Mouse (Mus musculus) megakaryocyte, embryonic 14.5 days (primary cell): ENCODE data around the gene Pitpnm3. TPM values are rescaled to one million over a fixed set of nuclear protein-coding genes. Genes with fewer than 3 reads are reported as not detected.

Experiments
- H3K27me3 ChIP-seq: replicated peaks from 2 replicates; pipeline ENCODE3; 2012; ENCODE audit warnings: inconsistent platforms
- H3K36me3 ChIP-seq: replicated peaks from 2 replicates; pipeline ENCODE3; 2012; ENCODE audit warnings: low read length, inconsistent platforms, mixed read lengths
- H3K4me1 ChIP-seq: 2 replicates; pipeline ENCODE4 v1.6.1; 2012; ENCODE audit warnings: inconsistent platforms
- H3K4me3 ChIP-seq: replicated peaks from 2 replicates; pipeline ENCODE3; 2012; ENCODE audit warnings: moderate library complexity, mild to moderate bottlenecking, inconsistent platforms
- H3K9me3 ChIP-seq: 2 replicates; pipeline ENCODE4 v1.6.1; 2012; ENCODE audit warnings: inconsistent platforms
- FLI1 ChIP-seq: IDR thresholded peaks from 2 replicates; pipeline ENCODE4 v1.6.1; 2012; ENCODE audit warnings: low read length, inconsistent platforms, mixed read lengths
- GATA1 ChIP-seq: IDR thresholded peaks from 3 replicates; pipeline ENCODE4 v1.6.1; 2012; ENCODE audit warnings: mixed read lengths, low read length, inconsistent platforms, borderline replicate concordance
- polyA plus RNA-seq: library from polyadenylated mRNA; stranded (reverse); fragments of >175 nt; gene quantifications from 2 replicates; pipeline ENCODE4 v1.2.3, GENCODE M21; 2012; ENCODE audit warnings: low replicate concordance; ENCODE audit not compliant: insufficient read depth

Gene Pitpnm3
- polyA plus RNA-seq, 1 experiment, result 0.07 TPM

GRCm38 (mm10) chr11:72041768-72042607 is 93.6 kb downstream of the Pitpnm3 start, which contains the start of gene Pimreg:
Gene Pimreg, plus strand, starts transcription at chr11:72042032.
- TF ChIP-seq GATA1 (no peak), FLI1 (no peak)
- Histone ChIP-seq H3K4me3 (peak within 1 kb of the TSS; percentile 98), H3K36me3 (peaks cover 32% of the 10 kb centered on the region), H3K4me1 (peaks cover 73% of the 10 kb centered on the region), H3K27me3 (peaks cover 12% of the 10 kb centered on the region), H3K9me3 (no peaks in the 10 kb centered on the region)

DNA sequence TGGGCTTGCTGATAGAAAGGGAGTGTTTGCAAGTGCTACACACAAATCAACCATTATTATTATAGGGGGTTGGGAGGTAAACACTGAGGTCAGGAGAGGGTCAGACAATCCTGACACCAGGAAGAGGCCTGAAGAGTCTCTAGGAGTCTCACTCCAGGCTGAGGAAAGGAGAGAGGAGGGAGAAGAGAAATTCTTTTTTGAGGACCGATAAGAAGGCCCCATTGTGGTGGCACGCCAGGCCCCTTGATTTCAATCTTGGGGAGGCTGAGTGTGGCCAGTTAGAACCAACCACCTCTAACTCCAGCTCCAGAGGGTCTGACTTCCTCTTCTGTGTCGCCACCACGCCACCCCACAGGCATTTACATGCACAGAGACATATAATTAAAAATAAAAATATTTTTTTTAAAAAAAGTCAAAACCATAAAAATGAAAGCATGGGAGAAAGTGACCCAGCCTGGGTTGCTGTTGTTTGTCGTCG is 94.2 kb downstream of the Pitpnm3 start:
- Histone ChIP-seq H3K4me3 (peak overlapping the region; percentile 98), H3K36me3 (peaks cover 25% of the 10 kb centered on the region), H3K27me3 (peaks cover 16% of the 10 kb centered on the region), H3K9me3 (no peaks in the 10 kb centered on the region), H3K4me1 (peaks cover 71% of the 10 kb centered on the region)
- TF ChIP-seq FLI1, result no peak
- no peak for TF ChIP-seq GATA1

GRCm38 (mm10) chr11:72039599-72040386 is 95.8 kb downstream of the Pitpnm3 start:
- Histone ChIP-seq H3K36me3 (peaks cover 10% of the 10 kb centered on the region), H3K4me1 (peaks cover 58% of the 10 kb centered on the region), H3K4me3 (no peak overlapping the region), H3K27me3 (peaks cover 19% of the 10 kb centered on the region), H3K9me3 (no peaks in the 10 kb centered on the region)
- TF ChIP-seq GATA1, result no peak
- no peak for TF ChIP-seq FLI1

GRCm38 (mm10) chr11:72037996-72038395 is 97.6 kb downstream of the Pitpnm3 start:
- Histone ChIP-seq H3K9me3 (no peaks in the 10 kb centered on the region), H3K27me3 (peaks cover 27% of the 10 kb centered on the region), H3K4me1 (peaks cover 40% of the 10 kb centered on the region), H3K36me3 (no peaks in the 10 kb centered on the region), H3K4me3 (no peak overlapping the region)
- TF ChIP-seq FLI1 (no peak), GATA1 (no peak)

DNA sequence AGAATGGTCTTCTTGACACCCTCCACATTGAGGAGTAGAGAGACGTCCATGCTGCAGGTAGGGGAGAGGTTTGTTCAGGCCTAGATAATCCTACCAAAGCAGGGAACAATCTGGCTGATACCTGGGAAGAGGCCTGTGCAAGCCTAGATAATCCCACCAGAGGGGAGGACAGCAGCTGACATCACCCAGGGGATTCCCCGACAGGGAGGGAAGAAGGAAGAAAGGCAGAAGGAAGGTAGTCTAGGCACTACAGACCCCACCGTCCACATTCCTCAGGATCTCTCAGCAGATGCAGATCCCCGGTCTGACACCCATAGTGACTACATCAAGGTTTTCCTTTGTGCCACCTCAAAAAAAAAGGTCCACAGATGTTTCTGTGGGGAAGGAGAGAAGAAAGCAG is 98.2 kb downstream of the Pitpnm3 start, which contains the start of gene Aipl1:
Aipl1 (minus strand) TSS at position 101 of the 400 bp plus-strand sequence.
- no peak for TF ChIP-seq GATA1

DNA sequence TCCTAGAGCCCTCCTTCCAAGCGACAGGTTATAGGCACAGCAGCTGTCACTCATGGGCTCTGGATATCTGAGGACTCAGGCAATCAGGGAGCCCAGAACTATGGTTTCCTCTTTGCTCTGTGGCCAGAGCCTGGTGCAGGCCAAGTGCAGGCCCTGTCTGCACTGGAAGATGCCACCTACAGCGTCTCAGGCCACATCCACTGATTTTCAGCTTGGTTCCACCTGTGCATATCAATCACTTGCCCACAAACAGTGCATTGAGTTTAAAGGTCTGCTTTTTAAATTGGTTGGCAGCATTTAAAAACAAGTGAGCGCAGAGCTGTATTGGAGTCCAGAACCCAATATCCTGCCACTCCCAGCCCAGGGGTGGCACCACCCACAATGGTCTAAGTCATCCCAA is 103.0 kb downstream of the Pitpnm3 start:
- peaks cover 13% of the 10 kb centered on the region for H3K4me1 ChIP-seq
- no peak for TF ChIP-seq GATA1
- no peak for TF ChIP-seq FLI1
- H3K4me3 ChIP-seq, result no peak overlapping the region
- no peaks in the 10 kb centered on the region for H3K36me3 ChIP-seq
- H3K9me3 ChIP-seq, result no peaks in the 10 kb centered on the region
- H3K27me3 ChIP-seq, result peaks cover 61% of the 10 kb centered on the region

More for the DNA sequence above, 98.2 kb downstream of the Pitpnm3 start, which contains the start of gene Aipl1:
- Histone ChIP-seq H3K36me3 (no peaks in the 10 kb centered on the region), H3K9me3 (no peaks in the 10 kb centered on the region), H3K27me3 (peaks cover 31% of the 10 kb centered on the region), H3K4me1 (peaks cover 34% of the 10 kb centered on the region), H3K4me3 (peak within 1 kb of the TSS; percentile 33)

DNA sequence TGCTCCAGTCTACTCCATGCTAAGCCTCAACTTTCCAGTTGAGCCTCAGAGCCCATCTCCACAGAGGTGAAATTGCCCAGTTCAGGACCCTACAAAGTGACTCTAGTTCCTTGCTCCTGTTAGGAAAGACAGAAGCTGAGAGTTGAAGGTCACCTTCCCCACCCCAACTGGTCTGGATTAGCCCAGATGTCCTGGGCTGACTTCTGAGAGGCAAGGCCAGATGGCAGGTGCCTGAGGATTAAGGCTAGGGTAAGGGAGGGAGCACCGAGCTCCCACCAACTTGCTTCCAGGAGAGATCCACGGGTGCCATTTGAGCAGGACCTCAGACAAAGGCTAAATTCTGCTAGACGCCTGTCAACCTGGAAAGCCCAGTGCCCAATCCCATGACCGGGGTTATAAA is 103.5 kb downstream of the Pitpnm3 start:
- H3K4me1 ChIP-seq, result peaks cover 10% of the 10 kb centered on the region; the same call in 1 of the 2 replicates
- TF ChIP-seq GATA1 (no peak), FLI1 (no peak)

GRCm38 (mm10) chr11:72031353-72031752 is 104.2 kb downstream of the Pitpnm3 start:
- Histone ChIP-seq H3K4me1 (peaks cover 6% of the 10 kb centered on the region; the same call in 1 of the 2 replicates), H3K27me3 (peaks cover 60% of the 10 kb centered on the region), H3K36me3 (no peaks in the 10 kb centered on the region), H3K9me3 (no peaks in the 10 kb centered on the region), H3K4me3 (no peak overlapping the region)
- TF ChIP-seq FLI1 (no peak), GATA1 (no peak)

More for the DNA sequence above, 103.5 kb downstream of the Pitpnm3 start:
- Histone ChIP-seq H3K27me3 (peaks cover 61% of the 10 kb centered on the region), H3K9me3 (no peaks in the 10 kb centered on the region), H3K4me3 (no peak overlapping the region), H3K36me3 (no peaks in the 10 kb centered on the region)

- no peaks in the 10 kb centered on the region for H3K36me3 ChIP-seq
- peaks cover 67% of the 10 kb centered on the region for H3K27me3 ChIP-seq
- H3K9me3 ChIP-seq, result no peaks in the 10 kb centered on the region
- peaks cover 9% of the 10 kb centered on the region; the same call in 1 of the 2 replicates for H3K4me1 ChIP-seq
- TF ChIP-seq FLI1 (no peak), GATA1 (no peak)
- peak overlapping the region; percentile 57 for H3K4me3 ChIP-seq
Measured at GRCm38 (mm10) chr11:72029143-72029542, 106.4 kb downstream of the Pitpnm3 start.

- H3K27me3 ChIP-seq, result peaks cover 59% of the 10 kb centered on the region
- TF ChIP-seq FLI1 (no peak), GATA1 (no peak)
- H3K4me3 ChIP-seq, result no peak overlapping the region
- H3K9me3 ChIP-seq, result no peaks in the 10 kb centered on the region
- H3K4me1 ChIP-seq, result peaks cover 18% of the 10 kb centered on the region
- no peaks in the 10 kb centered on the region for H3K36me3 ChIP-seq
Measured at GRCm38 (mm10) chr11:72027836-72028235, 107.7 kb downstream of the Pitpnm3 start.
